Mouse (Mus musculus): ENCODE measurements around the gene Fam163a.

GRCm38 (mm10) chr1:156090042-156090441, 114.8 kb downstream of the Fam163a start:
- TF ChIP-seq POLR2A (IDR thresholded peaks at IDR 0.05; ENCODE audit: borderline replicate concordance, extremely low read depth, insufficient read depth, insufficient read length, poor library complexity, severe bottlenecking) (no peak), CTCF (IDR thresholded peaks at IDR 0.05; ENCODE audit: borderline replicate concordance, extremely low read depth, insufficient read depth, insufficient read length) (no peak)

All from brain, embryonic 14.5 days (tissue).